Mouse (Mus musculus) small intestine, adult 2 months (tissue): ENCODE results near the gene Plppr2.

Experiments used
- CTCF ChIP-seq: fragments of 200-500 bp; IDR thresholded peaks from 2 replicates; pipeline ENCODE4 v1.5.1; 2012; ENCODE audit warnings: low read depth, mild to moderate bottlenecking, control low read depth, inconsistent platforms, low read length, moderate library complexity, mixed read lengths; ENCODE audit not compliant: insufficient replicate concordance, insufficient read length; ENCODE audit errors: extremely low read depth
- POLR2A ChIP-seq: fragments of 200-500 bp; IDR thresholded peaks from 2 replicates; pipeline ENCODE4 v1.6.1; 2012; ENCODE audit warnings: low read depth, mild to moderate bottlenecking, control low read depth, inconsistent platforms, low read length, moderate library complexity

DNA sequence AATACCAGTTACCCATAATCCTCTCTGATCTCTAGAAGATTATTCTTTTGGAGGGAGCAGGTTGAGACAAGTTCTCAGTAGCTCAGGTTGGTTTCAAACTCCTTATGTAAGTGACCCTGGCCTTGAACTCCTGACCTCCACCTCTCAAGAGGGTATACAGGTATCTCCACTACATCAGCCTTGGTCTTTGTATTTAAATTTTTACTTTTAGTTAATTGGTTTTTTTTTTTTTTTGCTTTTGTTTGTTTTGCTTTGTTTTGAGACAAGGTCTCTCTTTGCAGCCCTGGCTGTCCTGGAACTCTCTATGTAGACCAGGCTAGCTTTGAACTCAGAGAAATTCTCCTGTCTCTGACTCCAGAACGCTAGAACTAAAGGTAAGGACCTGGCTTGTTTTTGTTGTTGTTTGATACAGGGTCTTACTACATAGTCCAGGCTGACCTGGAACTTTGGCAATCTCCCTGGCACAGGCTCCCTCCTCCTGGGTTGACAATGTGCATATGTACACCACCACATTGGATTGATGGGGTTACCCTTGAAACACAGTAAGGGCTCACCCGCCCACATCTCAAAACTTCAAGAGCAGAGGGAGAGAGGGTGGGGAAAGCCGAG is 13.2 kb upstream of the Plppr2 start:
- no peak for TF ChIP-seq POLR2A
- no peak for TF ChIP-seq CTCF
